Mouse (Mus musculus) liver, embryonic 13.5 days (tissue): ENCODE data around the gene Dgki. TPM values are rescaled to one million over a fixed set of nuclear protein-coding genes. Genes with fewer than 3 reads are reported as not detected.

Source experiments
- ATAC-seq: fragments of 200-750 bp; cut with Nextera tagmentation; 2 replicates; pipeline ENCODE4 v1.8.0; 2017; ENCODE audit warnings: low read depth, mild to moderate bottlenecking, moderate number of reproducible peaks, moderate library complexity
- DNase-seq: peaks from one replicate; pipeline ENCODE4 v3.0.0; 2022
- H3K27ac ChIP-seq: fragments of 300-500 bp; sonication (generic); 2 replicates; pipeline ENCODE4 v1.5.1; 2015; ENCODE audit warnings: moderate library complexity, mild to moderate bottlenecking, inconsistent platforms
- H3K27me3 ChIP-seq: fragments of 300-500 bp; sonication (generic); 2 replicates; pipeline ENCODE4 v1.6.1; 2015; ENCODE audit warnings: mild to moderate bottlenecking, inconsistent platforms
- H3K36me3 ChIP-seq: fragments of 300-500 bp; sonication (generic); 2 replicates; pipeline ENCODE4 v1.6.1; 2015; ENCODE audit warnings: mild to moderate bottlenecking, inconsistent platforms
- H3K4me1 ChIP-seq: fragments of 300-500 bp; sonication (generic); replicated peaks from 2 replicates; pipeline ENCODE4 v1.6.1; 2015; ENCODE audit warnings: inconsistent platforms
- H3K4me2 ChIP-seq: fragments of 300-500 bp; sonication (generic); 2 replicates; pipeline ENCODE4 v1.6.1; 2015; ENCODE audit warnings: inconsistent platforms, mild to moderate bottlenecking, moderate library complexity
- H3K4me3 ChIP-seq: fragments of 300-500 bp; sonication (generic); replicated peaks from 2 replicates; pipeline ENCODE4 v1.5.1; 2015; ENCODE audit warnings: mild to moderate bottlenecking, inconsistent platforms
- H3K9ac ChIP-seq: fragments of 300-500 bp; sonication (generic); 2 replicates; pipeline ENCODE4 v1.6.1; 2015; ENCODE audit warnings: mild to moderate bottlenecking, inconsistent platforms
- H3K9me3 ChIP-seq: fragments of 300-500 bp; sonication (generic); replicated peaks from 2 replicates; pipeline ENCODE4 v1.6.1; 2016; ENCODE audit warnings: inconsistent platforms
- WGBS: fragments of 180-500 bp; shearing (Covaris S2); methylation state at CpG from one replicate; pipeline ENCODE4 v1.1.7; 2015; ENCODE audit not compliant: insufficient replicate concordance; 5-methylcytosine and 5-hydroxymethylcytosine counted together
- polyA plus RNA-seq: library from polyadenylated mRNA; unstranded; fragments of >200 nt; fragmentation: Nextera tagmentation; extraction: Ambion mirVana; gene quantifications from 2 replicates; pipeline ENCODE4 v1.2.1, GENCODE M21; 2015

The Dgki gene
- polyA plus RNA-seq, 1 experiment from 2014 or later = 0.06 TPM

DNA sequence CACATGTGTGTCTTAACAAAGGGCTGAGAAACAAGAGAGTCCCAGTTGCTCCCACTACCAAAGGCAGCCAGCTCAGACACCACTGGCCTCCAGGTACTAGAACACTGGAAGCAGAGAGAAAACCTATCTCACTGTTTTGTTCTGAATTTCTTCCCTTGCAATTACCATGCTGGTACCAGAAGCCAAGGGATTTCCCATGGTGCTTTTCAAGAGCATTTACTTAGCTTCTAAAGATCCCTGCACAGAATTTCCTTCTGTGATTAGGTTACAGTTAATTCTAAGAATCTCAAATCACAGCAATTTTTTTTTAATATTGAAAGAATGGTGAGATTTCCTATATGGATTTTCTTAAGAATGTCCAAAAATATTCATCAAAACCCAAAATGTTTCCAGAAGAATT, 458.8 kb downstream of the Dgki start:
- DNase-seq (no peak), ATAC-seq (no peak)
- no peak overlapping the region for H3K9ac ChIP-seq
- H3K36me3 ChIP-seq = no peaks in the 10 kb centered on the region
- no peak overlapping the region for H3K4me2 ChIP-seq
- no peaks in the 10 kb centered on the region for H3K9me3 ChIP-seq
- no peak overlapping the region for H3K4me3 ChIP-seq
- H3K4me1 ChIP-seq = no peaks in the 10 kb centered on the region
- no peak overlapping the region for H3K27ac ChIP-seq
- H3K27me3 ChIP-seq = no peaks in the 10 kb centered on the region

- Histone ChIP-seq H3K4me3 (no peak overlapping the region), H3K4me2 (no peak overlapping the region), H3K9ac (no peak overlapping the region), H3K27me3 (no peaks in the 10 kb centered on the region), H3K27ac (no peak overlapping the region), H3K4me1 (no peaks in the 10 kb centered on the region), H3K36me3 (no peaks in the 10 kb centered on the region), H3K9me3 (no peaks in the 10 kb centered on the region)
- ATAC-seq = no peak
- WGBS = 74% methylated on average over 1 of the region's 1 CpGs
- DNase-seq = no peak
Observed at GRCm38 (mm10) chr6:36838747-36839146, 461.2 kb downstream of the Dgki start.

DNA sequence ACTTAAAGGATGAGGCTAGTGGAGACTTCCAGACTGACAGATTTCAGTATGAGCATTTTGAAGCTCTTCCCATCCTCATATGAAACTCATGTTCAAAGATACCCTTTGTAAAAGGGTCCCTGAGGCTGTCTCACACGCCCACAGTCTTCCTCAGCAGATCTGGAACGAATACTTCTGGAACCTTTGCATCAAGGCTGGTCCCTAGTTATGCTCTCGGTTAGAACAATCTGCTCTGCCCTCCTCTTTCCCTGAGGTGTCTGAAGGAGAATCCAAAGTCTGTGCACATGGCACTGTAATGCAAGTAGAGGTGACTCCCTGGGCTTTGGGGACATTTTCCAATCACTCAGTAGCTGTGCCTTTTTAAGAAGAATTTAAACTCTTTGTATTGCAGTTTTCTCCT, 464.6 kb downstream of the Dgki start:
- Histone ChIP-seq H3K9ac (no peak overlapping the region), H3K4me1 (no peaks in the 10 kb centered on the region), H3K27me3 (no peaks in the 10 kb centered on the region), H3K27ac (no peak overlapping the region), H3K9me3 (no peaks in the 10 kb centered on the region), H3K4me2 (no peak overlapping the region), H3K4me3 (no peak overlapping the region), H3K36me3 (no peaks in the 10 kb centered on the region)
- whole genome bisulfite sequencing = 50% methylated on average over 3 of the region's 3 CpGs
- no peak for DNase-seq
- ATAC-seq = no peak

GRCm38 (mm10) chr6:36834695-36835265, 465.2 kb downstream of the Dgki start:
- DNase-seq (no peak), ATAC-seq (no peak)
- WGBS = 58% methylated on average over 4 of the region's 4 CpGs
- Histone ChIP-seq H3K9ac (no peak overlapping the region), H3K4me3 (no peak overlapping the region), H3K36me3 (no peaks in the 10 kb centered on the region), H3K27ac (no peak overlapping the region), H3K27me3 (no peaks in the 10 kb centered on the region), H3K9me3 (no peaks in the 10 kb centered on the region), H3K4me1 (no peaks in the 10 kb centered on the region), H3K4me2 (no peak overlapping the region)

GRCm38 (mm10) chr6:36832681-36833080, 467.3 kb downstream of the Dgki start:
- H3K9ac ChIP-seq = no peak overlapping the region
- DNase-seq (no peak), ATAC-seq (no peak)
- H3K4me1 ChIP-seq = no peaks in the 10 kb centered on the region
- H3K27me3 ChIP-seq = no peaks in the 10 kb centered on the region
- no peaks in the 10 kb centered on the region for H3K36me3 ChIP-seq
- no peak overlapping the region for H3K4me3 ChIP-seq
- no peak overlapping the region for H3K27ac ChIP-seq
- H3K9me3 ChIP-seq = no peaks in the 10 kb centered on the region
- no peak overlapping the region for H3K4me2 ChIP-seq
- WGBS = 62% methylated on average over 4 of the region's 4 CpGs

- 46% methylated on average over 2 of the region's 2 CpGs for WGBS
Observed at GRCm38 (mm10) chr6:36832207-36832606, 467.8 kb downstream of the Dgki start.

DNA sequence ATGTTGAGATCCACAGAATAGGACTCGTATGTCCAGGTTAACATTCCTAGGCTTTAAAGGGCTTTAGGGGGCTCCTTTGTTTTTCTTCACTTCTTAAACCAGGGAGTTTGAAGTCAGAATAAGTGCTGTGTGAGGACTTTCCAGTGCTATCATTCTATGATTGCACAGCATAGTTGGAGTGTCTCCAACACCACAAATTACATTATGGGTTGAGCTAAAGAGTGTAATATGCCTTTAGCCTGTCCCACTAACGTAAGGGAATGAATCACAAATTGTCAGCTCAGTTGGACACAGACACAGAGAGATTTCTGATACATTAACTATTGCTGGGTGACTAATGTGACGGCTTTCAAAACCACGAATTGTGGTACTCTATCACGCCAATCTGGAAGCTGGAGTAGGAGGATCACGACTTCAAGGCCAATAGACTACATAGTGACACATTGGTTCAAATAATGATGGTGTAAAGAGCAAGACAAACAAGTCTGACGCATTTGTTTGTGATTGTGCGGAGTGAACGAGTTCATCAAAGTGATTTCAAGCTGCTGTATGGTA, 469.5 kb downstream of the Dgki start:
- Histone ChIP-seq H3K36me3 (no peaks in the 10 kb centered on the region), H3K4me3 (no peak overlapping the region), H3K27ac (no peak overlapping the region), H3K4me1 (no peaks in the 10 kb centered on the region), H3K9ac (no peak overlapping the region), H3K4me2 (no peak overlapping the region), H3K27me3 (no peaks in the 10 kb centered on the region), H3K9me3 (no peaks in the 10 kb centered on the region)
- no peak for DNase-seq
- ATAC-seq = no peak
- 54% methylated on average over 9 of the region's 9 CpGs for WGBS

More at GRCm38 (mm10) chr6:36832207-36832606, 467.8 kb downstream of the Dgki start:
- H3K36me3 ChIP-seq = no peaks in the 10 kb centered on the region
- H3K9ac ChIP-seq = no peak overlapping the region
- H3K27ac ChIP-seq = no peak overlapping the region
- no peaks in the 10 kb centered on the region for H3K4me1 ChIP-seq
- no peak overlapping the region for H3K4me2 ChIP-seq
- ATAC-seq (no peak), DNase-seq (no peak)
- no peaks in the 10 kb centered on the region for H3K27me3 ChIP-seq
- no peaks in the 10 kb centered on the region for H3K9me3 ChIP-seq
- no peak overlapping the region for H3K4me3 ChIP-seq

DNA sequence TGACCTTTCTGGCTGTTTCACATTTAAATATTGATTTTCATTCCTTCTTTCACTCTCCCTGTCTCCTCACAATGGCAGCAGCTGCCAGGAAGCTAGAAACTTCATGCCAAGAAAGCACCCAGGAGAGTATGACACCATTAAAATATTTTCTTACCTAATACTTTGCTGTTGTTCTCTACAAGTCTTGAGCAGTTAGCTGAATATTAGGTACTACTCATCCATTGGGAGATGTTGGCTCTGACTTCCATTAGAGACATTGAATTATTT, 480.3 kb downstream of the Dgki start:
- Histone ChIP-seq H3K27me3 (no peaks in the 10 kb centered on the region), H3K9me3 (no peaks in the 10 kb centered on the region), H3K4me3 (no peak overlapping the region), H3K27ac (no peak overlapping the region), H3K4me1 (no peaks in the 10 kb centered on the region), H3K4me2 (no peak overlapping the region), H3K36me3 (no peaks in the 10 kb centered on the region), H3K9ac (no peak overlapping the region)
- no peak for DNase-seq
- ATAC-seq = no peak

DNA sequence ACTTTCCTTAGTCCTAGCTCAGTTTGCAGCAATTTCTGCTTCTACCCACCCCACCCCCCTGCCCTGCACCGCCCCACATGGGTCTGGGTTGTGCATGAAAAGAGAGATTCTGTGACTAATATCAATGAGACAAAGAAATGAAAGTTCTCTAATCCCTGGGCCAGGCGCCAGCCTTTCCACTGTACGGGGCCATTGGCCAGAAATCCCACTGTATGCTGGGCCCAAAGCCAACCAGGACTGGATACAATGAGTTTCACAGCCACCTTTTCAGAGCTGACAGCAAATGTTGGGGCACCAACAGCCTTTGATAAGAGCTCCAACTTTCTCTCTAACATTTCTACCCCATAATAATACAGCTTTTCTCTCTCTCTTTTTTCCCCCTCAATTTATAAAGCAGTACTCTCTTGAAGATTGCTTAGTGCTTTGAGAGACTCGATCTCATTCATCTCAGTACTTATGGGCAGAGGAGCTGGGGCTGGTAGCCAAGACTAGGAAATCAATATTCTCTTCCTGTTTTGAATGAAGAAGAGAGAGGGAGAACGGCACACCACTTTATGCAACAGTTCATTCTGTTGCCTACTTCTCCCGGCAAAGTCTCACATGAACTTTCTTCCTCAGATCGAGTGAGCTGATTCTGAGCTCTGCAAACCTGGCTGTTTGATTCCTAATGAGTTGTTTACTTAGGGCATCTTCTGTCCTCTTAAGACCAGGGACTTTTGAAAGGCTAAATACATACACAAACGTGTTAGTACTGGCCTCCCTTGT, 480.8 kb downstream of the Dgki start:
- H3K36me3 ChIP-seq = no peaks in the 10 kb centered on the region
- no peaks in the 10 kb centered on the region for H3K4me1 ChIP-seq
- H3K9me3 ChIP-seq = no peaks in the 10 kb centered on the region
- H3K9ac ChIP-seq = no peak overlapping the region
- H3K27me3 ChIP-seq = no peaks in the 10 kb centered on the region
- no peak overlapping the region for H3K4me2 ChIP-seq
- DNase-seq (no peak), ATAC-seq (no peak)
- H3K4me3 ChIP-seq = no peak overlapping the region
- H3K27ac ChIP-seq = no peak overlapping the region
- WGBS = 49% methylated on average over 8 of the region's 8 CpGs

GRCm38 (mm10) chr6:36818281-36819018, 481.5 kb downstream of the Dgki start:
- Histone ChIP-seq H3K9ac (no peak overlapping the region), H3K4me3 (no peak overlapping the region), H3K4me2 (no peak overlapping the region), H3K27ac (no peak overlapping the region), H3K27me3 (no peaks in the 10 kb centered on the region), H3K36me3 (no peaks in the 10 kb centered on the region), H3K4me1 (no peaks in the 10 kb centered on the region), H3K9me3 (no peaks in the 10 kb centered on the region)
- DNase-seq = no peak
- 51% methylated on average over 4 of the region's 4 CpGs for WGBS
- no peak for ATAC-seq

GRCm38 (mm10) chr6:36816666-36817065, 483.3 kb downstream of the Dgki start:
- no peak for ATAC-seq
- H3K27me3 ChIP-seq = no peaks in the 10 kb centered on the region
- no peak overlapping the region for H3K27ac ChIP-seq
- DNase-seq = no peak
- no peaks in the 10 kb centered on the region for H3K36me3 ChIP-seq
- no peak overlapping the region for H3K9ac ChIP-seq
- H3K9me3 ChIP-seq = no peaks in the 10 kb centered on the region
- no peak overlapping the region for H3K4me3 ChIP-seq
- H3K4me2 ChIP-seq = no peak overlapping the region
- WGBS = 67% methylated on average over 3 of the region's 3 CpGs
- H3K4me1 ChIP-seq = no peaks in the 10 kb centered on the region

DNA sequence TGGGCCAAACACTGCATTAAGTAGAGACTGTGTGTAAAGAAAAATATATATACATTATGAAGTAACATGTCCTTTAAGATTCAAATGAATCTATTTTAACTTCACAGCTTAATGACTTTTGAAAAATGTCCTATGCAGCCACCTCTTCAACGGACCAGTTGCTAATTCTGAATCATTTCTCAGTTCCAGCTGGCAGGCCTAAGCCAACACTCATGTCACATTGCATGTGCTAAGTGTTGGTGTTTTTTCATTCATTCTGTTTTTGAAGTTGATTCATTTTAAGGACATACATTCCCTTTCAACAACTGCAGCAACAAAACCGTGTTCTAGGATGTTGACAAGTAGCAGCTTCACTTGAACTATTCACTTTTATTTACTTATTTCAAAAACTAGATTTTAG, 484.0 kb downstream of the Dgki start:
- ATAC-seq (no peak), DNase-seq (no peak)
- no peaks in the 10 kb centered on the region for H3K9me3 ChIP-seq
- H3K4me1 ChIP-seq = no peaks in the 10 kb centered on the region
- H3K36me3 ChIP-seq = no peaks in the 10 kb centered on the region
- no peak overlapping the region for H3K9ac ChIP-seq
- no peaks in the 10 kb centered on the region for H3K27me3 ChIP-seq
- H3K4me3 ChIP-seq = no peak overlapping the region
- no peak overlapping the region for H3K4me2 ChIP-seq
- H3K27ac ChIP-seq = no peak overlapping the region
- WGBS = 51% methylated on average over 2 of the region's 2 CpGs
